Mouse (Mus musculus) hindbrain, embryonic 16.5 days (tissue): Measurements from ENCODE around the gene Kalrn. TPM values are rescaled to one million over a fixed set of nuclear protein-coding genes. Genes with fewer than 3 reads are reported as not detected.

Experiments used
- ATAC-seq: fragments of 200-750 bp; cut with Nextera tagmentation; 2 replicates; pipeline ENCODE4 v1.8.0; 2017; ENCODE audit warnings: moderate TSS enrichment, moderate library complexity
- H3K27ac ChIP-seq: fragments of 300-500 bp; sonication (generic); 2 replicates; pipeline ENCODE4 v1.5.1; 2014; ENCODE audit warnings: low read depth, mild to moderate bottlenecking, control low read depth, low read length, moderate library complexity
- H3K27me3 ChIP-seq: fragments of 300-500 bp; sonication (generic); replicated peaks from 2 replicates; pipeline ENCODE4 v1.6.1; 2014; ENCODE audit warnings: low read length; ENCODE audit not compliant: control insufficient read depth, insufficient read depth
- H3K36me3 ChIP-seq: fragments of 300-500 bp; sonication (generic); 2 replicates; pipeline ENCODE4 v1.6.1; 2014; ENCODE audit warnings: mild to moderate bottlenecking, low read length, moderate library complexity, mixed read lengths; ENCODE audit not compliant: control insufficient read depth, insufficient read depth
- H3K4me1 ChIP-seq: fragments of 300-500 bp; sonication (generic); 2 replicates; pipeline ENCODE4 v1.6.1; 2014; ENCODE audit warnings: low read depth, low read length; ENCODE audit not compliant: control insufficient read depth, insufficient read depth
- H3K4me2 ChIP-seq: fragments of 300-500 bp; sonication (generic); 2 replicates; pipeline ENCODE4 v1.6.1; 2014; ENCODE audit warnings: mild to moderate bottlenecking, low read length, control low read depth, moderate library complexity
- H3K4me3 ChIP-seq: fragments of 300-500 bp; sonication (generic); 2 replicates; pipeline ENCODE4 v1.5.1; 2014; ENCODE audit warnings: mild to moderate bottlenecking, low read length, control low read depth, moderate library complexity
- H3K9ac ChIP-seq: fragments of 300-500 bp; sonication (generic); 2 replicates; pipeline ENCODE4 v1.6.1; 2014; ENCODE audit warnings: low read depth, mild to moderate bottlenecking, control low read depth, low read length, moderate library complexity
- H3K9me3 ChIP-seq: fragments of 300-500 bp; sonication (generic); 2 replicates; pipeline ENCODE4 v1.6.1; 2014; ENCODE audit warnings: mild to moderate bottlenecking, low read length, moderate library complexity; ENCODE audit not compliant: control insufficient read depth
- WGBS: fragments of 180-500 bp; shearing (Covaris S2); extraction: QIAGEN DNeasy Blood & Tissue Kit; methylation state at CpG from one replicate; pipeline ENCODE4 v1.1.7; 2014; 5-methylcytosine and 5-hydroxymethylcytosine counted together
- polyA plus RNA-seq: library from polyadenylated mRNA; unstranded; fragments of >200 nt; fragmentation: Nextera tagmentation; extraction: Ambion mirVana; gene quantifications from 2 replicates; pipeline ENCODE4 v1.2.1, GENCODE M21; 2015

Gene Kalrn
- polyA plus RNA-seq, 1 experiment from 2014 or later = 20.9 TPM

- H3K4me1 ChIP-seq = no peaks in the 10 kb centered on the region
- no peak overlapping the region for H3K4me3 ChIP-seq
- H3K27me3 ChIP-seq = no peaks in the 10 kb centered on the region
- no peak overlapping the region for H3K27ac ChIP-seq
- no peak for ATAC-seq
- H3K4me2 ChIP-seq = no peak overlapping the region
- 75% methylated on average over 17 of the region's 17 CpGs for WGBS
- no peak overlapping the region for H3K9ac ChIP-seq
- no peaks in the 10 kb centered on the region for H3K9me3 ChIP-seq
- no peaks in the 10 kb centered on the region for H3K36me3 ChIP-seq
Observed at GRCm38 (mm10) chr16:33947664-33948571, 625.4 kb downstream of the Kalrn start.

GRCm38 (mm10) chr16:33946021-33946420 lies 627.3 kb downstream of the Kalrn start:
- no peaks in the 10 kb centered on the region for H3K36me3 ChIP-seq
- peaks cover 10% of the 10 kb centered on the region for H3K4me1 ChIP-seq
- H3K9me3 ChIP-seq = no peaks in the 10 kb centered on the region
- 77% methylated on average over 7 of the region's 7 CpGs for WGBS
- ATAC-seq = no peak
- H3K4me3 ChIP-seq = no peak overlapping the region
- no peaks in the 10 kb centered on the region for H3K27me3 ChIP-seq
- no peak overlapping the region for H3K4me2 ChIP-seq
- H3K9ac ChIP-seq = no peak overlapping the region
- H3K27ac ChIP-seq = no peak overlapping the region

- Histone ChIP-seq H3K27ac (no peak overlapping the region), H3K4me1 (peaks cover 18% of the 10 kb centered on the region), H3K36me3 (no peaks in the 10 kb centered on the region), H3K4me3 (no peak overlapping the region), H3K9me3 (no peaks in the 10 kb centered on the region), H3K27me3 (no peaks in the 10 kb centered on the region), H3K9ac (no peak overlapping the region), H3K4me2 (no peak overlapping the region)
- 43% methylated on average over 6 of the region's 6 CpGs for WGBS
- ATAC-seq = no peak
Observed at GRCm38 (mm10) chr16:33944772-33945171, 628.6 kb downstream of the Kalrn start.

GRCm38 (mm10) chr16:33944126-33944525 lies 629.2 kb downstream of the Kalrn start:
- no peaks in the 10 kb centered on the region for H3K27me3 ChIP-seq
- H3K27ac ChIP-seq = no peak overlapping the region
- ATAC-seq = no peak
- 61% methylated on average over 4 of the region's 4 CpGs for WGBS
- peaks cover 22% of the 10 kb centered on the region for H3K4me1 ChIP-seq
- no peaks in the 10 kb centered on the region for H3K9me3 ChIP-seq
- no peak overlapping the region for H3K9ac ChIP-seq
- no peak overlapping the region for H3K4me2 ChIP-seq
- H3K36me3 ChIP-seq = no peaks in the 10 kb centered on the region
- no peak overlapping the region for H3K4me3 ChIP-seq

- no peak for ATAC-seq
- 97% methylated on average over 6 of the region's 6 CpGs for WGBS
- Histone ChIP-seq H3K4me2 (no peak overlapping the region), H3K4me1 (peaks cover 30% of the 10 kb centered on the region), H3K27ac (no peak overlapping the region), H3K4me3 (no peak overlapping the region), H3K36me3 (no peaks in the 10 kb centered on the region), H3K9ac (no peak overlapping the region), H3K9me3 (no peaks in the 10 kb centered on the region), H3K27me3 (no peaks in the 10 kb centered on the region)
Observed at GRCm38 (mm10) chr16:33943388-33943787, 629.9 kb downstream of the Kalrn start.

GRCm38 (mm10) chr16:33942341-33942740 lies 631.0 kb downstream of the Kalrn start:
- H3K9ac ChIP-seq = no peak overlapping the region
- H3K36me3 ChIP-seq = no peaks in the 10 kb centered on the region
- H3K4me1 ChIP-seq = peaks cover 35% of the 10 kb centered on the region
- no peak for ATAC-seq
- no peaks in the 10 kb centered on the region for H3K9me3 ChIP-seq
- H3K27ac ChIP-seq = no peak overlapping the region
- no peaks in the 10 kb centered on the region for H3K27me3 ChIP-seq
- H3K4me3 ChIP-seq = no peak overlapping the region
- no peak overlapping the region for H3K4me2 ChIP-seq
- WGBS = 53% methylated on average over 11 of the region's 11 CpGs

- Histone ChIP-seq H3K9ac (peak overlapping the region; percentile 17; the same call in 1 of the 2 replicates), H3K9me3 (no peaks in the 10 kb centered on the region), H3K27ac (peak overlapping the region; percentile 41; the same call in 1 of the 2 replicates), H3K27me3 (no peaks in the 10 kb centered on the region), H3K36me3 (no peaks in the 10 kb centered on the region), H3K4me1 (peaks cover 35% of the 10 kb centered on the region), H3K4me3 (no peak overlapping the region), H3K4me2 (no peak overlapping the region)
- ATAC-seq = peak; percentile 66
- 31% methylated on average over 11 of the region's 11 CpGs for WGBS
Observed at GRCm38 (mm10) chr16:33941271-33941781, 632.0 kb downstream of the Kalrn start.

- H3K4me2 ChIP-seq = no peak overlapping the region
- 83% methylated on average over 5 of the region's 5 CpGs for WGBS
- no peak for ATAC-seq
- peaks cover 35% of the 10 kb centered on the region for H3K4me1 ChIP-seq
- H3K36me3 ChIP-seq = no peaks in the 10 kb centered on the region
- no peak overlapping the region for H3K27ac ChIP-seq
- H3K9ac ChIP-seq = no peak overlapping the region
- H3K9me3 ChIP-seq = no peaks in the 10 kb centered on the region
- no peak overlapping the region for H3K4me3 ChIP-seq
- H3K27me3 ChIP-seq = no peaks in the 10 kb centered on the region
Observed at GRCm38 (mm10) chr16:33940095-33940494, 633.2 kb downstream of the Kalrn start.

- Histone ChIP-seq H3K4me1 (peaks cover 35% of the 10 kb centered on the region), H3K9ac (no peak overlapping the region), H3K27me3 (no peaks in the 10 kb centered on the region), H3K36me3 (no peaks in the 10 kb centered on the region), H3K27ac (no peak overlapping the region), H3K4me2 (no peak overlapping the region), H3K4me3 (no peak overlapping the region), H3K9me3 (no peaks in the 10 kb centered on the region)
- no peak for ATAC-seq
- WGBS = 66% methylated on average over 9 of the region's 9 CpGs
Observed at GRCm38 (mm10) chr16:33939636-33940035, 633.7 kb downstream of the Kalrn start.
